Mouse (Mus musculus) cerebellum, adult 9-11 months (tissue): Measurements from ENCODE around the gene Vps26a.

Source experiments
- DNase-seq: peaks from one replicate; pipeline ENCODE4 v3.0.0; 2022

Vps26a gene

GRCm38 (mm10) chr10:62412906-62413605 lies 73.5 kb downstream of the Vps26a start:
- no peak for DNase-seq

- DNase-seq, result peak; percentile 31
These were observed 74.9 kb downstream of the Vps26a start for GRCm38 (mm10) chr10:62411431-62412410.

GRCm38 (mm10) chr10:62410943-62411342 lies 75.7 kb downstream of the Vps26a start:
- peak; percentile 76 for DNase-seq
